Mouse (Mus musculus) liver, embryonic 15.5 days (tissue): ENCODE results near the gene Btbd11. TPM values are rescaled to one million over a fixed set of nuclear protein-coding genes. Genes with fewer than 3 reads are reported as not detected.
"Not testable (repeated sequence)": the region's sequence is repeated elsewhere in the genome, so short reads cannot be mapped to it uniquely, and the experiment has no call there.

Experiments
- ATAC-seq: fragments of 200-750 bp; cut with Nextera tagmentation; 2 replicates; pipeline ENCODE4 v1.8.0; 2017; ENCODE audit warnings: moderate number of reproducible peaks, mild to moderate bottlenecking, moderate library complexity; ENCODE audit not compliant: insufficient read depth
- H3K27ac ChIP-seq: fragments of 300-500 bp; sonication (generic); replicated peaks from 2 replicates; pipeline ENCODE4 v1.5.1; 2015; ENCODE audit warnings: mild to moderate bottlenecking, inconsistent platforms
- H3K27me3 ChIP-seq: fragments of 300-500 bp; sonication (generic); 2 replicates; pipeline ENCODE4 v1.6.1; 2015; ENCODE audit warnings: mild to moderate bottlenecking, inconsistent platforms
- H3K36me3 ChIP-seq: fragments of 300-500 bp; sonication (generic); replicated peaks from 2 replicates; pipeline ENCODE4 v1.6.1; 2015; ENCODE audit warnings: moderate library complexity, mild to moderate bottlenecking, inconsistent platforms
- H3K4me1 ChIP-seq: fragments of 300-500 bp; sonication (generic); replicated peaks from 2 replicates; pipeline ENCODE4 v1.6.1; 2015; ENCODE audit warnings: inconsistent platforms
- H3K4me2 ChIP-seq: fragments of 300-500 bp; sonication (generic); 2 replicates; pipeline ENCODE4 v1.6.1; 2015; ENCODE audit warnings: moderate library complexity, mild to moderate bottlenecking, inconsistent platforms
- H3K4me3 ChIP-seq: fragments of 300-500 bp; sonication (generic); replicated peaks from 2 replicates; pipeline ENCODE4 v1.5.1; 2015; ENCODE audit warnings: mild to moderate bottlenecking, inconsistent platforms
- H3K9ac ChIP-seq: fragments of 300-500 bp; sonication (generic); 2 replicates; pipeline ENCODE4 v1.6.1; 2015; ENCODE audit warnings: moderate library complexity, mild to moderate bottlenecking, inconsistent platforms
- H3K9me3 ChIP-seq: fragments of 300-500 bp; sonication (generic); replicated peaks from 2 replicates; pipeline ENCODE4 v1.6.1; 2016; ENCODE audit warnings: inconsistent platforms
- WGBS: fragments of 180-500 bp; shearing (Covaris S2); methylation state at CpG from one replicate; pipeline ENCODE4 v1.1.7; 2015; ENCODE audit warnings: mixed read lengths; ENCODE audit not compliant: insufficient replicate concordance; 5-methylcytosine and 5-hydroxymethylcytosine counted together
- polyA plus RNA-seq: library from polyadenylated mRNA; unstranded; fragments of >200 nt; fragmentation: Nextera tagmentation; extraction: Ambion mirVana; gene quantifications from 2 replicates; pipeline ENCODE4 v1.2.1, GENCODE M21; 2015

Btbd11 gene
- polyA plus RNA-seq, 1 experiment from 2014 or later: 0.35 TPM

DNA sequence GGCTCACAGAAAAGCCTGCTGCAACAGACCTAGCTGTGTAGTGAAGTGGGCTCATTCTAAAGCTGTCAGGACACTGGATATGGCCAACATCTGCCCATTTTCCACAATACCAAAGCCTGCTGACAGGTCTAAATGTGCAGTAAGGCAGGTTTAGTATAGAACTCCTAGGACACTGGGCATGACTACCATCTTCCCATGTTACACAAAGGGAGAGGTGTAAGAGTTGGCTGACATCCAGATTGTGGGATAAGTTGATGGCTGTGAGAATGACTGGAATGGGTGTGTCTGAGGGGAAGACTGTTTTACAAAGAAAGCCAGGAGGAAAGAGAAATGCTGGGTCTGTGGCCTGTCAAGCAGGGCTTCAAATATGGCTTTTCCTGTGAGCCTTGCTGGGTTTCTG lies 313.1 kb downstream of the Btbd11 start:
- Histone ChIP-seq H3K9ac (no peak overlapping the region), H3K4me2 (no peak overlapping the region), H3K27ac (no peak overlapping the region), H3K9me3 (no peaks in the 10 kb centered on the region), H3K4me1 (no peaks in the 10 kb centered on the region), H3K27me3 (no peaks in the 10 kb centered on the region), H3K4me3 (no peak overlapping the region), H3K36me3 (no peaks in the 10 kb centered on the region)
- no peak for ATAC-seq

DNA sequence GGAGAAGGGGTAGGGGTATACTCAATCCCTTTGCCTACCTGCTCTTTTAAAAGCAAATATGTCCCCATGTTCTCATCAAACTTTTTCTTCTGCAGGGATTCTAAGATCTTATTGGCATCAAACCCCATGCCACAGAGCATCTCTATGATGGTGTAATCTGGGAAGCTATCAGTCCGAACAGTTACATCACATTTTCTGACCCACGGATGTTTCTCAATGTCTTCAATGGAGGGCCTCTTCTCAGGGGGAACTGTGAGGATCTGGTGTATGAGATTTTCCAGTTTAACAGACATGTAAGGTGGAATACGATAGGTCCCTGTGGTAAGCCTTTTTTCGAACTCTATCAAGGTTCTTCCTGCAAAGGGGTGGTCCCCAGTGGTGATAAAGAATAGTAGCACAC lies 323.2 kb downstream of the Btbd11 start:
- not testable (repeated sequence) for H3K36me3 ChIP-seq, H3K27me3 ChIP-seq, H3K4me2 ChIP-seq, ATAC-seq, H3K27ac ChIP-seq, H3K4me1 ChIP-seq, H3K9me3 ChIP-seq, H3K4me3 ChIP-seq, H3K9ac ChIP-seq
- whole genome bisulfite sequencing: 54% methylated on average over 4 of the region's 4 CpGs

Other genes starting within 250 kb of the Btbd11 start
- 6.9 TPM in 2 replicates for gene Cry1, start 201.8 kb upstream of the Btbd11 start, polyA plus RNA-seq